Mouse (Mus musculus) lung, adult 2 months (tissue): ENCODE results near the gene Zdbf2.

Experiments
- CTCF ChIP-seq: fragments of 200-500 bp; IDR thresholded peaks from 2 replicates; pipeline ENCODE4 v1.5.1; 2011; ENCODE audit warnings: mild to moderate bottlenecking, low read length, control low read depth; ENCODE audit not compliant: insufficient read depth
- POLR2A ChIP-seq: fragments of 200-500 bp; IDR thresholded peaks from 2 replicates; pipeline ENCODE4 v1.6.1; 2011; ENCODE audit warnings: low read depth, mild to moderate bottlenecking, control low read depth, low read length, borderline replicate concordance; ENCODE audit errors: extremely low read depth

DNA sequence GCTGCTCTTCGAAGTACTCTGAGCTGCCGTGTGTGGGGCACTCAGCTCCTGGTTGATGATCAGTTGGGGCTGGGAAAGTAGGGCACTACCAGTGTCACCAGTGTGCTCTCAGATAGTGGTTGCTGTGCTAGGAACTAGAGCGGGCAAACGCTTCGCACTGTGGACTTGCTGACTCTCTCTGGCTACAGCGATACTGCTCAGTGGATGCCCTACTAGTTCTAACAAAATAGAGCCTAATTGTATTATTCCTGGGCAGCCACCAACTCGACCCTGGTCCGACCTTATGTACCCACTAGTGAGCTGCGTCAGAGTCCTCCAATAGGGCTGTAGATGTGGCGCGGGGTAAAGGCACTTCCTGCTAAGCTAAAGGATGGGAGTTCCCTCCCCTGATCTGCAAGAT lies 9.4 kb upstream of the Zdbf2 start:
- TF ChIP-seq CTCF, result no peak
- TF ChIP-seq POLR2A, result no peak
